Mouse (Mus musculus) skeletal muscle tissue, adult 2 months (tissue): ENCODE results near the gene Olfr350.

Experiments used
- DNase-seq: peaks from one replicate; pipeline ENCODE4 v3.0.0-alpha.2; 2012; ENCODE audit warnings: low read depth, low spot score

The Olfr350 gene

DNA sequence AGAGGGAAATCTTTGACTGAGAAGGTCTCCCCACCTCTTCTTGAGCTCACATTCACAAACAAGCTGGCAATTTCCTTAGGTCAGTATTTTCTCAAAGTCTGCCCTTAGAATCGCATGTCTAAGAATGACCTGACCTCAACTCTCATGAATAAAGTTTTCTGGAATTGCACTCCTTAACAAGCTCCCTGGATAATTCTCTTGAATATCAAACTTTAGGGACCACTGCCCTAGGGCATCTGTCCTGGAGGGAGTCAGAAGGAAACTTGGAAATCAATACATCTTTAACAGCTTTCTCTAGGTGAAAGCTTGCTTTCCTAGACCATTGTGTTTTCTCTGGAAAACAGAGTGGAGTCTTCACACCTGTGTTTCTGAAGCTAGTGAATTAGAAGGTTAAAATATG is at the start of gene Olfr350:
Olfr350 (plus strand) TSS at position 301 of the 400 bp plus-strand sequence.
- DNase-seq = no peak

DNA sequence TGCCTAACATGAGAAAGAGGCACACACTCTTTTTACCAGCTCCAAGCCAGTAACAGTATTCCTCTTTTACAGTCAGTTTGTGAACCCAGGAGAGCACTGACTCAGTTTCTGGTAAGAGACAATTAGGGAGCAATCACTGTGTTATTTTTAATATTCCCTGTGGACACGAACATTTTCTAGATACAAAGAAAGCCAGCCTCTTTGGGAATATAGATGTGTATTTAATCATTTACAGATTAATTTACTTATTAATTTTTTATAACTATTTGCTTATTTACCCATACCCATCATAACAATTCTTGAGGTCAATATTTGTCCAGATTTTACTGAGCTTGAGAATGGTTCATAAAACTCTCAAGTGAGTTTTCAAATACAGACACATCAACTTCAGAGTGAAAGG is 29.2 kb upstream of the Olfr350 start, which contains the start of gene Olfr3:
Olfr3 (minus strand) TSS at position 101 of the 400 bp plus-strand sequence.
- no peak for DNase-seq

DNA sequence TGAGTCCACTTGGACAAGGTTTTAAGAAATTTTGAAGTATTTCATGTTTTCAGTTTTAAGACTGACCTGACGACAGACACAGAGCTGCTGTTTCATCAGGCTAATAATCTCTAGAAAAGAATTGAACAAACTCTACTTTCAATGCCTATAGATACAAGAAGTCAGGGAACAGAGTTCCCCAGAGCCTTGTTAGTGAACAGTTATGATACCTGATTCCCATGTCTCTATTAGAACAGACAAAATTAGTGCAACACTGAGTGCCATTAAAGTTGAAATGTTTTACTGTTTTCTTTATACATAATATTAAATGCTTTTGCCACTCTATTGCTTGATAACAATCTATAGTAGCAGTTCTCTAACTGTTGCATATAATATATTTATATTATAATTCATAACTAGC is 16.4 kb downstream of the Olfr350 start, which contains the start of gene Olfr351:
Olfr351 (minus strand) TSS at position 101 of the 400 bp plus-strand sequence.
- no peak for DNase-seq

DNA sequence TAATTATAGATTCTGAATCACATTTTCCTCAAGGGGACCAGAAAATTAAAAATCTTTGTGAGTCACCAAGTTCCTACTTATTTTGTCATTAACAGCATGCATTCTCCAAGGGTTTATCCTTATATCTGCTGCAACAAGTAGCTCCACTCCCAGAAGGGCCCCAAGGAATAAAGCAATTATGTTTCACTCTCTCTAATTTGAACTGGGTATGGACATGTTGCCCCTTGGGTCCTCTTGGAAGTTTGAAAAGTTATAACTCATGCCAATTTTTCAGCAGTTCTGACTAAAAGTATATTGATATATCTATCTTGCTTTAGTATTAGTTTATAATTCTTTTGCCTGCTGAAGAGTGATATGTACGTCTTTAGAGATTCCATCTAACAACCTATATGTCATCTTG is 22.1 kb downstream of the Olfr350 start, which contains the start of gene Olfr352:
Olfr352 (plus strand) TSS at position 301 of the 400 bp plus-strand sequence.
- DNase-seq = no peak

DNA sequence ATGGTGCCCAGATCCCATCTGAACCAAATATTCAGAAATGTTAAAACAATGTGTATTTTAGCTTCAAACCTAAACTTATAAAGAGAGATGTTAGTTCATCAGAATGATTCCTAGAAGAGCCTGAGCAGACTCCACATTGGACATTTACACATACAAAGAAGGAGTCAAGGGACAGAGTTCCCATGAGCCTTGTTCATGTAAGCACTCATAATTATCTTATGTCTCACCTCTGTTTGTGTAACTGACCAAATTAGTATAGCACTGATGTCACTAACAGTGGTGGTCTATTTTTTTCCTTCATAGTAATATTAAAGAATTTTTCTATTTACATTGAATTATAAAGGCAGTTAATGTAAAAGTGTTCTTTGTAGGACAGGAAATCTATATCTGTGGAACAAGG is 46.7 kb downstream of the Olfr350 start, which contains the start of gene Olfr353:
Olfr353 (minus strand) TSS at position 101 of the 400 bp plus-strand sequence.
- no peak for DNase-seq

DNA sequence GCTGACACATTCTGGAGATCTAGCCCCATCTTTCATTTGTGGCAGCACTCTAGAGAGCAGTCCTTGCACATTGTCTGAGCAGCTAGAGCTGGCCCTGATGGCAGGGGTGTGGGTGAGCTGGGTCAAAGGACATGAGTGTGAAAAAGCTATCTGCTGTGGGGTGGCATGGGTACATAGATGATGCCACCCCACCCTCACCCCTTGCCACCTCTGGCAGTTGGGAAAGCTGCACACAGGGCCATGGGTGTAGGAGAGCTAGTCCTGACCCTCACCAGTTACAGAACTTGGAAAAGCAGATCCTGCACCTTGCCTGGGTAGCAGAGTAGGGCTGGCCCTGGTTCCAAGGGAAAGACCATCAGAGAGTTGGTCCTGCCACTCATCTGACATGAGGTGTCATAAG is 51.0 kb downstream of the Olfr350 start:
- no peak for DNase-seq
